ENCODE assay signal across 25 mouse cellular contexts in the genomic region with DNA sequence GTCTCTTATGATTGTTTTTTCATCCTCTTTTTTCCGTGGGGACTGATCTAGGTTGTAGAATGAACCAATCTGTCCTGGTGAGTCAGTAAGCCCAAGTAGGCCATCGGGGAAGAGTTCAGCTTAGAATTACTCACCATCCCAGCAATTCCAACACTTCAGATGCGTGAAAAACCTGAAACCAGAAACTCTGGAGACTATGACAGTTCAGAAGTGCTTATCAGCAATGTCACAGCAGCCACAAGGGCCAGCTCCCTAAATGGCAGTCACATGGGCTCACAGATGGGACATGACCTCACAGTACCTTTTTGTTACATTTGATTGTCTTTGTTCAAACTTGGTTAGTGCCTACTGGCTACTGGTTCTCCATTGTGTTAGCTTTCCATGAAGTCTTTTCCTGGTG.
"Had no signal": no experiment of that assay in that cellular context is flagged by ENCODE, and none has a peak within 500 bp of the region (broad histone marks: within the 10 kb centered on the region; RNA-seq: fewer than 3 reads in every experiment).

No protein-coding gene starts in this region.

- H3K9ac ChIP-seq: heart, embryonic 13.5 days; heart, embryonic 15.5 days; hindbrain, embryonic 13.5 days; hindbrain, embryonic 15.5 days; limb, embryonic 13.5 days; limb, embryonic 15.5 days; liver, embryonic 12.5 days; liver, embryonic 14.5 days had no signal

- H3K27me3 ChIP-seq: heart, embryonic 13.5 days; heart, embryonic 15.5 days; hindbrain, embryonic 13.5 days; hindbrain, embryonic 15.5 days; limb, embryonic 13.5 days; limb, embryonic 15.5 days; liver, embryonic 12.5 days had no signal

- H3K4me3 ChIP-seq: heart, adult 2 months; heart, embryonic 13.5 days; heart, embryonic 15.5 days; hindbrain, embryonic 13.5 days; hindbrain, embryonic 15.5 days; limb, embryonic 13.5 days; limb, embryonic 15.5 days; liver, embryonic 12.5 days had no signal

- DNase-seq: gastrocnemius, postnatal 14 days; gastrocnemius, postnatal 36 days; heart, adult 11 months; heart, adult 2 months; heart, postnatal 10 days; kidney, adult 11 months; kidney, adult 2 months; kidney, postnatal 14 days; kidney, postnatal 36 days; layer of hippocampus, adult 9-11 months; layer of hippocampus, postnatal 36 days; left cerebral cortex, postnatal 4 days; lung, adult 18-20 months had no signal

- H3K4me1 ChIP-seq: heart, embryonic 15.5 days; limb, embryonic 15.5 days; liver, embryonic 12.5 days had no signal

- H3K36me3 ChIP-seq: heart, embryonic 13.5 days; heart, embryonic 15.5 days; hindbrain, embryonic 13.5 days; hindbrain, embryonic 15.5 days; limb, embryonic 13.5 days; limb, embryonic 15.5 days; liver, embryonic 12.5 days had no signal

- ATAC-seq: hindbrain, postnatal 0 days; intestine, embryonic 16.5 days; liver, embryonic 12.5 days had no signal

- H3K4me2 ChIP-seq: heart, embryonic 11.5 days; heart, embryonic 13.5 days; heart, embryonic 15.5 days; hindbrain, embryonic 13.5 days; hindbrain, embryonic 15.5 days; limb, embryonic 13.5 days; limb, embryonic 15.5 days; liver, embryonic 12.5 days had no signal

- H3K9me3 ChIP-seq: heart, embryonic 13.5 days; heart, embryonic 15.5 days; hindbrain, embryonic 13.5 days; hindbrain, embryonic 15.5 days; limb, embryonic 13.5 days; limb, embryonic 15.5 days; liver, embryonic 12.5 days had no signal

- H3K27ac ChIP-seq: heart, adult 2 months; heart, embryonic 13.5 days; heart, embryonic 15.5 days; hindbrain, embryonic 13.5 days; hindbrain, embryonic 15.5 days; hindbrain, postnatal 0 days; kidney, postnatal 0 days; limb, embryonic 13.5 days; limb, embryonic 15.5 days; liver, embryonic 12.5 days; liver, embryonic 14.5 days had no signal
